Mouse (Mus musculus) induced T-regulatory cell, adult 2 months (primary cell): ENCODE results near the gene Ifna1.
"Not testable (repeated sequence)": the region's sequence is repeated elsewhere in the genome, so short reads cannot be mapped to it uniquely, and the experiment has no call there.

Source experiments
- DNase-seq: peaks from one replicate; pipeline ENCODE4 v3.0.0-alpha.2; 2012; ENCODE audit warnings: low read depth

The Ifna1 gene

GRCm38 (mm10) chr4:88849698-88850097 lies at the start of gene Ifna1:
Ifna1 (plus strand) TSS chr4:88850087.
- DNase-seq, result no peak

GRCm38 (mm10) chr4:88802954-88803353 lies 46.9 kb upstream of the Ifna1 start, which contains the start of gene Gm13287:
Gm13287 (plus strand) TSS chr4:88803254.
- not testable (repeated sequence) for DNase-seq

GRCm38 (mm10) chr4:88805231-88805630 lies 44.7 kb upstream of the Ifna1 start, which contains the start of gene Gm13288:
Gm13288 (plus strand) TSS chr4:88805531.
- not testable (repeated sequence) for DNase-seq

- DNase-seq, result not testable (repeated sequence)
These were observed 44.1 kb upstream of the Ifna1 start for GRCm38 (mm10) chr4:88805761-88806160.

GRCm38 (mm10) chr4:88815928-88816327 lies 34.0 kb upstream of the Ifna1 start, which contains the start of gene Ifna7:
Ifna7 (plus strand) TSS chr4:88816228.
- no peak for DNase-seq

GRCm38 (mm10) chr4:88819659-88820058 lies 30.2 kb upstream of the Ifna1 start, which contains the start of gene Ifna11:
Ifna11 (plus strand) TSS chr4:88819959.
- DNase-seq, result no peak

GRCm38 (mm10) chr4:88822995-88823394 lies 26.9 kb upstream of the Ifna1 start:
- peak; percentile 55 for DNase-seq

- DNase-seq, result not testable (repeated sequence)
These were observed 22.8 kb upstream of the Ifna1 start, which contains the start of gene Ifna6 for GRCm38 (mm10) chr4:88827116-88827515. Ifna6 (plus strand) TSS chr4:88827416.

GRCm38 (mm10) chr4:88830523-88830922 lies 19.4 kb upstream of the Ifna1 start:
- DNase-seq, result peak; percentile 65

- DNase-seq, result not testable (repeated sequence)
These were observed 14.7 kb upstream of the Ifna1 start, which contains the start of gene Ifna5 for GRCm38 (mm10) chr4:88835225-88835624. Ifna5 (plus strand) TSS chr4:88835525.

- DNase-seq, result peak; percentile 57
These were observed 11.1 kb upstream of the Ifna1 start for GRCm38 (mm10) chr4:88838828-88839227.

- DNase-seq, result no peak
These were observed 9.8 kb upstream of the Ifna1 start for GRCm38 (mm10) chr4:88840058-88840457.

GRCm38 (mm10) chr4:88841438-88841911 lies 8.4 kb upstream of the Ifna1 start, which contains the start of gene Ifna4:
Ifna4 (plus strand) TSS chr4:88841861.
- no peak for DNase-seq

GRCm38 (mm10) chr4:88845334-88845733 lies 4.6 kb upstream of the Ifna1 start:
- DNase-seq, result peak; percentile 47

- no peak for DNase-seq
These were observed 1.3 kb downstream of the Ifna1 start for GRCm38 (mm10) chr4:88851026-88851763.

- no peak for DNase-seq
These were observed 9.3 kb downstream of the Ifna1 start for GRCm38 (mm10) chr4:88859214-88859613.

GRCm38 (mm10) chr4:88863309-88863708 lies 13.4 kb downstream of the Ifna1 start:
- no peak for DNase-seq

GRCm38 (mm10) chr4:88864599-88864998 lies 14.7 kb downstream of the Ifna1 start:
- DNase-seq, result peak; percentile 91

GRCm38 (mm10) chr4:88865011-88865569 lies 15.2 kb downstream of the Ifna1 start:
- no peak for DNase-seq

- peak; percentile 92 for DNase-seq
These were observed 17.6 kb downstream of the Ifna1 start for GRCm38 (mm10) chr4:88867366-88867925.

GRCm38 (mm10) chr4:88867926-88868911 lies 18.3 kb downstream of the Ifna1 start:
- DNase-seq, result peak; percentile 93
